Mouse (Mus musculus) MEL (cell line): ENCODE measurements around the gene Ifna9. TPM values are rescaled to one million over a fixed set of nuclear protein-coding genes. Genes with fewer than 3 reads are reported as not detected.

Experiments used
- DNase-seq: peaks from one replicate; pipeline ENCODE4 v3.0.0; 2011; ENCODE audit warnings: low read depth, low spot score
- H3K27ac ChIP-seq: 2 replicates; pipeline ENCODE4 v1.5.1; 2012; ENCODE audit warnings: low read depth, mild to moderate bottlenecking, control low read depth, low read length, moderate library complexity; ENCODE audit not compliant: control insufficient read depth
- H3K27me3 ChIP-seq, 2 experiments: fragments of 150-350 bp in 1 of 2; sonication (generic) in 1 of 2; 2 replicates each; pipeline ENCODE4 v1.6.1; 2012; ENCODE audit warnings: low read length in 2 of 2, mild to moderate bottlenecking in 2 of 2, improper control_type of control experiment in 1 of 2, moderate library complexity in 1 of 2; ENCODE audit not compliant: insufficient read depth in 2 of 2, control insufficient read depth in 1 of 2
- H3K36me3 ChIP-seq, 2 experiments: 2 replicates each; pipeline ENCODE4 v1.6.1; 2012 to 2014; ENCODE audit warnings: low read length in 2 of 2, improper control_type of control experiment in 1 of 2, inconsistent platforms in 1 of 2, mild to moderate bottlenecking in 1 of 2; ENCODE audit not compliant: insufficient read depth in 2 of 2, control insufficient read depth in 1 of 2
- H3K4me1 ChIP-seq, 2 experiments: fragments of 150-350 bp in 1 of 2; sonication (generic) in 1 of 2; 2 replicates each; pipeline ENCODE4 v1.6.1; 2012; ENCODE audit warnings: low read length in 2 of 2, improper control_type of control experiment in 1 of 2, mild to moderate bottlenecking in 1 of 2; ENCODE audit not compliant: insufficient read depth in 2 of 2, control insufficient read depth in 1 of 2
- H3K4me3 ChIP-seq, 2 experiments: fragments of 150-350 bp in 1 of 2; sonication (generic) in 1 of 2; 2 replicates each; pipeline ENCODE4 v1.5.1; 2012; ENCODE audit warnings: low read depth in 2 of 2, low read length in 2 of 2, mild to moderate bottlenecking in 2 of 2, moderate library complexity in 2 of 2, control low read depth in 1 of 2, improper control_type of control experiment in 1 of 2; ENCODE audit not compliant: control insufficient read depth in 1 of 2, insufficient read depth in 1 of 2
- H3K79me2 ChIP-seq: 2 replicates; pipeline ENCODE4 v1.6.1; 2012; ENCODE audit warnings: mild to moderate bottlenecking, low read length, moderate library complexity; ENCODE audit not compliant: control insufficient read depth, poor library complexity, insufficient read depth
- H3K9ac ChIP-seq: 2 replicates; pipeline ENCODE4 v1.6.1; 2012; ENCODE audit warnings: low read depth, mild to moderate bottlenecking, control low read depth, low read length, moderate library complexity; ENCODE audit not compliant: control insufficient read depth, poor library complexity, severe bottlenecking
- H3K9me3 ChIP-seq: fragments of 150-350 bp; sonication (generic); replicated peaks from 2 replicates; pipeline ENCODE4 v1.6.1; 2012; ENCODE audit warnings: mild to moderate bottlenecking, low read length, improper control_type of control experiment, moderate library complexity; ENCODE audit not compliant: insufficient read depth
- BHLHE40 ChIP-seq: IDR thresholded peaks from 2 replicates; pipeline ENCODE4 v1.6.1; 2012; ENCODE audit warnings: low read depth, mild to moderate bottlenecking, inconsistent platforms, low read length, improper control_type of control experiment, borderline replicate concordance
- CTCF ChIP-seq, 3 experiments: IDR thresholded peaks in 2 of 3; conservative IDR thresholded peaks in 1 of 3; 2 replicates each; pipeline ENCODE4 v1.5.1; 2011 to 2012; ENCODE audit warnings: low read length in 3 of 3, low read depth in 2 of 3, mild to moderate bottlenecking in 2 of 3, improper control_type of control experiment in 1 of 3, inconsistent platforms in 1 of 3, mixed read lengths in 1 of 3, moderate library complexity in 1 of 3; ENCODE audit not compliant: control insufficient read depth in 1 of 3, insufficient read depth in 1 of 3, poor library complexity in 1 of 3, severe bottlenecking in 1 of 3
- E2F4 ChIP-seq: IDR thresholded peaks from 2 replicates; pipeline ENCODE4 v1.6.1; 2011; ENCODE audit warnings: low read depth, low read length, improper control_type of control experiment, borderline replicate concordance
- ELF1 ChIP-seq: IDR thresholded peaks from 2 replicates; pipeline ENCODE4 v1.6.1; 2014; ENCODE audit warnings: low read depth, mild to moderate bottlenecking, inconsistent platforms, low read length, improper control_type of control experiment, moderate library complexity
- HCFC1 ChIP-seq: IDR thresholded peaks from 2 replicates; pipeline ENCODE4 v1.6.1; 2012; ENCODE audit warnings: low read depth, mild to moderate bottlenecking, inconsistent platforms, low read length, improper control_type of control experiment, moderate library complexity
- KAT2A ChIP-seq: conservative IDR thresholded peaks from 2 replicates; pipeline ENCODE4 v1.6.1; 2012; ENCODE audit warnings: low read depth, low read length, improper control_type of control experiment, inconsistent platforms
- MAFK ChIP-seq: IDR thresholded peaks from 2 replicates; pipeline ENCODE4 v1.6.1; 2011; ENCODE audit warnings: low read depth, mild to moderate bottlenecking, low read length, improper control_type of control experiment, borderline replicate concordance
- MYB ChIP-seq: IDR thresholded peaks from 2 replicates; pipeline ENCODE4 v1.6.1; 2011; ENCODE audit warnings: mild to moderate bottlenecking, low read depth, low read length, improper control_type of control experiment
- MYC ChIP-seq: IDR thresholded peaks from 2 replicates; pipeline ENCODE4 v1.6.1; 2011; ENCODE audit warnings: low read depth, mild to moderate bottlenecking, low read length, improper control_type of control experiment, moderate library complexity
- NELFE ChIP-seq: IDR thresholded peaks from 2 replicates; pipeline ENCODE4 v1.6.1; 2011; ENCODE audit warnings: low read depth, low read length, improper control_type of control experiment
- POLR2AphosphoS5 ChIP-seq: IDR thresholded peaks from 2 replicates; pipeline ENCODE4 v1.6.1; 2012; ENCODE audit warnings: low read depth, borderline replicate concordance, mild to moderate bottlenecking, inconsistent platforms, low read length, moderate library complexity, mixed read lengths
- TAL1 ChIP-seq: IDR thresholded peaks from 2 replicates; pipeline ENCODE4 v1.6.1; 2012; ENCODE audit warnings: mild to moderate bottlenecking, inconsistent platforms, low read length, moderate library complexity, mixed read lengths
- TBP ChIP-seq: IDR thresholded peaks from 2 replicates; pipeline ENCODE4 v1.8.0; 2011; ENCODE audit warnings: low read depth, low read length, improper control_type of control experiment
- TCF12 ChIP-seq: IDR thresholded peaks from 2 replicates; pipeline ENCODE4 v1.6.1; 2014; ENCODE audit warnings: low read depth, mild to moderate bottlenecking, inconsistent platforms, low read length, improper control_type of control experiment, moderate library complexity
- USF2 ChIP-seq, 2 experiments: IDR thresholded peaks; 2 replicates each; pipeline ENCODE4 v1.6.1; 2011 to 2012; ENCODE audit warnings: improper control_type of control experiment in 2 of 2, low read length in 2 of 2, borderline replicate concordance in 1 of 2, inconsistent platforms in 1 of 2, low read depth in 1 of 2, mild to moderate bottlenecking in 1 of 2; ENCODE audit not compliant: insufficient read depth in 1 of 2
- ZKSCAN1 ChIP-seq: IDR thresholded peaks from 2 replicates; pipeline ENCODE4 v1.6.1; 2012; ENCODE audit warnings: low read depth, mild to moderate bottlenecking, inconsistent platforms, low read length, improper control_type of control experiment, moderate library complexity
- ZMIZ1 ChIP-seq: IDR thresholded peaks from 2 replicates; pipeline ENCODE4 v1.6.1; 2012; ENCODE audit warnings: low read depth, mild to moderate bottlenecking, inconsistent platforms, low read length, improper control_type of control experiment, moderate library complexity
- polyA plus RNA-seq, 2 experiments: library from polyadenylated mRNA; stranded (reverse) in 1 of 2; unstranded in 1 of 2; fragments of >175 nt in 1 of 2; fragments of >200 nt in 1 of 2; gene quantifications; 2 replicates each; pipeline versions ENCODE4 v1.2.1 to v1.2.4; 2012; ENCODE audit warnings: low replicate concordance in 2 of 2, low read depth in 1 of 2; ENCODE audit not compliant: insufficient read length in 2 of 2, insufficient read depth in 1 of 2, missing spikeins in 1 of 2
- total RNA-seq: library from RNA; depleted of rRNA; stranded (reverse); fragments of 300-350 nt; gene quantifications from 2 replicates; pipeline ENCODE4 v1.2.3, GENCODE M21; 2012

The Ifna9 gene
- total and polyA plus RNA-seq, 3 experiments, result not detected

DNA sequence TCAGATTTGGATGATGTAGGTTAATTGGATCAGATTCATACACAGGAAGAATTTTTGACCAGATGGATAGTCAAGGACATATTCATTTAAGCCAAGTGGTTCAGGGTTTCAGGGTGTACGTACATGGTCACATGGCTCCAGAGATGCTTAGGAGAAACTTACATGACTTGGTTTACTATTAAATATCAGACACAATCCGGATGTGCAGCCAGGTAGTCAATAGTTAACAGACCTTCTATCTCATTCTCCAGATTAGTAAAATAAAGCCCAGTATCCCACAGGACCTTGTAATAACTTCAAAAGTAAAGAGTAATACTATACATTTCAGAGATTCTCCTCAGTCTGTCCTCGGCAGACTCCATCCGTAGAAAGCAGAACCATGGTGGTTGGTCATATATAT, 42.1 kb upstream of the Ifna9 start, which contains the start of gene C87499:
C87499 (minus strand) TSS at position 101 of the 400 bp plus-strand sequence.
- H3K27me3 ChIP-seq, result no peaks in the 10 kb centered on the region; a peak in 1 of 4 replicates
- no peak within 1 kb of the TSS for H3K9ac ChIP-seq
- DNase-seq, result no peak
- no peaks in the 10 kb centered on the region for H3K79me2 ChIP-seq
- H3K9me3 ChIP-seq, result no peaks in the 10 kb centered on the region
- H3K36me3 ChIP-seq, result no peaks in the 10 kb centered on the region
- no peak within 1 kb of the TSS for H3K4me3 ChIP-seq
- H3K4me1 ChIP-seq, result no peaks in the 10 kb centered on the region
- TF ChIP-seq KAT2A (no peak), BHLHE40 (no peak), POLR2AphosphoS5 (no peak), USF2 (IDR thresholded peaks at IDR 0.05; ENCODE audit: borderline replicate concordance in 1 of 2, insufficient read depth in 1 of 2, low read depth in 1 of 2, low read length in 2 of 2) (no peak), TAL1 (no peak), CTCF (IDR thresholded peaks at IDR 0.05 in 2 of 3, conservative IDR thresholded peaks at IDR 0.05 in 1 of 3; ENCODE audit: control insufficient read depth in 1 of 3, insufficient read depth in 1 of 3, low read depth in 2 of 3, low read length in 3 of 3, poor library complexity in 1 of 3, severe bottlenecking in 1 of 3) (no peak), TCF12 (no peak), MAFK (no peak), MYC (no peak), TBP (no peak), HCFC1 (no peak)
- H3K27ac ChIP-seq, result no peak within 1 kb of the TSS

DNA sequence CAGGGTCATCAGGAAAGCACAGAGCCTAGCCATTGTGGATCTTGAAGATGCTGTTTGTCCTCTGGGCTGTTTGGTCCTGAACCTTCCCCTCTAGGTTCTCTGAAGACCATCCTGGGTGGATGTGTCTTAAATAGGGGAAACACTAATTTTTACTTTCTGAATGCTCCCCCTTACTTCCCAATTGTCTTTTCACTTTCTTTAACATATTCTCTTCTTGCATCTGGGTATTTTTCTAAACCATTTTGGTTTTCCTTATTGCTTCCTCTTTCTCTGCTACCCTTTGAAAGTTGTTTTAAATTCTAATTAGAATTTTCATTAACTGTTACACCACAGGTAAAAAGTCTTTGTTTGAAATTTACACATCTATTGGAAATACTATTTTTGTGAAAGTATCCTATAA, 11.1 kb upstream of the Ifna9 start, which contains the start of gene Ifna12:
Ifna12 (minus strand) TSS at position 101 of the 400 bp plus-strand sequence.
- Histone ChIP-seq H3K27ac (no peak within 1 kb of the TSS), H3K36me3 (no peaks in the 10 kb centered on the region), H3K27me3 (no peaks in the 10 kb centered on the region; a peak in 1 of 4 replicates), H3K4me1 (no peaks in the 10 kb centered on the region), H3K9ac (no peak within 1 kb of the TSS), H3K79me2 (no peaks in the 10 kb centered on the region), H3K4me3 (no peak within 1 kb of the TSS), H3K9me3 (no peaks in the 10 kb centered on the region)
- no peak for DNase-seq
- no peak for TF ChIP-seq HCFC1
- no peak for TF ChIP-seq ZKSCAN1
- no peak for TF ChIP-seq BHLHE40
- TF ChIP-seq ZMIZ1, result no peak
- no peak for TF ChIP-seq NELFE
- no peak for TF ChIP-seq CTCF (IDR thresholded peaks at IDR 0.05 in 2 of 3, conservative IDR thresholded peaks at IDR 0.05 in 1 of 3; ENCODE audit: control insufficient read depth in 1 of 3, insufficient read depth in 1 of 3, low read depth in 2 of 3, low read length in 3 of 3, poor library complexity in 1 of 3, severe bottlenecking in 1 of 3)
- TF ChIP-seq MAFK, result no peak
- TF ChIP-seq E2F4, result no peak
- TF ChIP-seq ELF1, result no peak
- no peak for TF ChIP-seq MYB
